Mouse (Mus musculus) leukemia stem cell, adult 10-12 weeks (primary cell): ENCODE data around the gene Crb2. TPM values are rescaled to one million over a fixed set of nuclear protein-coding genes. Genes with fewer than 3 reads are reported as not detected.

Experiments used
- polyA plus RNA-seq: library from polyadenylated mRNA; stranded (reverse); fragments of >175 nt; gene quantifications from 2 replicates; pipeline ENCODE4 v1.2.3, GENCODE M21; 2012; ENCODE audit warnings: low replicate concordance

Gene Crb2
- 0.05 and 0.23 TPM in 2 replicates for polyA plus RNA-seq

GRCm38 (mm10) chr2:37776016-37776415 lies at the start of gene Crb2:
Gene Crb2, plus strand, starts transcription at chr2:37776249.

Other genes starting within 250 kb of the Crb2 start
- 10.0 and 10.2 TPM in 2 replicates for gene Strbp, start 72.4 kb upstream of the Crb2 start, polyA plus RNA-seq